Mouse (Mus musculus) forebrain, embryonic 12.5 days (tissue): ENCODE results near the gene Rbp1. TPM values are rescaled to one million over a fixed set of nuclear protein-coding genes. Genes with fewer than 3 reads are reported as not detected.
A peak's percentile ranks its signal among the peaks of the same experiment; 100 is the strongest.

Experiments
- ATAC-seq: fragments of 200-750 bp; cut with Nextera tagmentation; 2 replicates; pipeline ENCODE4 v1.8.0; 2017; ENCODE audit warnings: moderate TSS enrichment; ENCODE audit not compliant: low FRiP score
- H3K27ac ChIP-seq: fragments of 300-500 bp; sonication (generic); 2 replicates; pipeline ENCODE4 v1.5.1; 2016; ENCODE audit warnings: mild to moderate bottlenecking
- H3K27me3 ChIP-seq: fragments of 300-500 bp; sonication (generic); 2 replicates; pipeline ENCODE4 v1.6.1; 2016; ENCODE audit warnings: mild to moderate bottlenecking
- H3K36me3 ChIP-seq: fragments of 300-500 bp; sonication (generic); replicated peaks from 2 replicates; pipeline ENCODE4 v1.6.1; 2016; ENCODE audit warnings: mild to moderate bottlenecking
- H3K4me1 ChIP-seq: fragments of 300-500 bp; sonication (generic); 2 replicates; pipeline ENCODE4 v1.6.1; 2016
- H3K4me2 ChIP-seq: fragments of 300-500 bp; sonication (generic); 2 replicates; pipeline ENCODE4 v1.6.1; 2016; ENCODE audit warnings: mild to moderate bottlenecking, moderate library complexity
- H3K4me3 ChIP-seq: fragments of 300-500 bp; sonication (generic); replicated peaks from 2 replicates; pipeline ENCODE4 v1.5.1; 2016; ENCODE audit warnings: mild to moderate bottlenecking
- H3K9ac ChIP-seq: fragments of 300-500 bp; sonication (generic); 2 replicates; pipeline ENCODE4 v1.6.1; 2016; ENCODE audit warnings: mild to moderate bottlenecking
- H3K9me3 ChIP-seq: fragments of 300-500 bp; sonication (generic); 2 replicates; pipeline ENCODE4 v1.6.1; 2016
- WGBS: fragments of 180-500 bp; shearing (Covaris S2); methylation state at CpG from one replicate; pipeline ENCODE4 v1.1.7; 2016; 5-methylcytosine and 5-hydroxymethylcytosine counted together
- polyA plus RNA-seq: library from polyadenylated mRNA; unstranded; fragments of >200 nt; fragmentation: Nextera tagmentation; extraction: Ambion mirVana; gene quantifications from 2 replicates; pipeline ENCODE4 v1.2.1, GENCODE M21; 2016

Gene Rbp1
- polyA plus RNA-seq, 1 experiment from 2014 or later = 42.9 TPM

- no peaks in the 10 kb centered on the region for H3K36me3 ChIP-seq
- no peak overlapping the region for H3K9ac ChIP-seq
- H3K9me3 ChIP-seq = no peaks in the 10 kb centered on the region
- H3K4me2 ChIP-seq = 0 out of 2 replicates have a peak overlapping the region, but pooled peaks have one; percentile 10
- peaks cover 53% of the 10 kb centered on the region for H3K4me1 ChIP-seq
- H3K27ac ChIP-seq = no peak overlapping the region
- WGBS = 72% methylated on average over 8 of the region's 8 CpGs
- no peak overlapping the region for H3K4me3 ChIP-seq
- no peak for ATAC-seq
- H3K27me3 ChIP-seq = peaks cover 65% of the 10 kb centered on the region
These were observed 6.0 kb downstream of the Rbp1 start for GRCm38 (mm10) chr9:98428783-98429182.

GRCm38 (mm10) chr9:98429806-98430205, 7.0 kb downstream of the Rbp1 start:
- ATAC-seq = no peak
- Histone ChIP-seq H3K27ac (0 out of 2 replicates have a peak overlapping the region, but pooled peaks have one; percentile 25), H3K27me3 (peaks cover 66% of the 10 kb centered on the region), H3K4me3 (no peak overlapping the region), H3K36me3 (no peaks in the 10 kb centered on the region), H3K9ac (no peak overlapping the region), H3K4me2 (no peak overlapping the region; the same call in 1 of the 2 replicates), H3K4me1 (peaks cover 48% of the 10 kb centered on the region), H3K9me3 (no peaks in the 10 kb centered on the region)
- 8% methylated on average over 7 of the region's 7 CpGs for WGBS

- Histone ChIP-seq H3K4me3 (no peak overlapping the region), H3K4me2 (no peak overlapping the region), H3K4me1 (peaks cover 42% of the 10 kb centered on the region), H3K9me3 (no peaks in the 10 kb centered on the region), H3K27ac (no peak overlapping the region), H3K36me3 (no peaks in the 10 kb centered on the region), H3K9ac (no peak overlapping the region), H3K27me3 (peaks cover 62% of the 10 kb centered on the region)
- 78% methylated on average over 3 of the region's 3 CpGs for WGBS
- no peak for ATAC-seq
These were observed 7.8 kb downstream of the Rbp1 start for GRCm38 (mm10) chr9:98430528-98430927.

- H3K4me1 ChIP-seq = peaks cover 23% of the 10 kb centered on the region
- H3K9ac ChIP-seq = no peak overlapping the region
- no peak overlapping the region for H3K4me3 ChIP-seq
- no peak for ATAC-seq
- no peaks in the 10 kb centered on the region for H3K9me3 ChIP-seq
- H3K27me3 ChIP-seq = peaks cover 73% of the 10 kb centered on the region
- 21% methylated on average over 2 of the region's 2 CpGs for WGBS
- H3K4me2 ChIP-seq = no peak overlapping the region
- no peak overlapping the region for H3K27ac ChIP-seq
- H3K36me3 ChIP-seq = no peaks in the 10 kb centered on the region
These were observed 10.3 kb downstream of the Rbp1 start for GRCm38 (mm10) chr9:98433021-98433420.

GRCm38 (mm10) chr9:98433956-98434588, 11.3 kb downstream of the Rbp1 start:
- no peak overlapping the region for H3K27ac ChIP-seq
- H3K36me3 ChIP-seq = no peaks in the 10 kb centered on the region
- H3K4me3 ChIP-seq = no peak overlapping the region
- peaks cover 22% of the 10 kb centered on the region for H3K4me1 ChIP-seq
- no peaks in the 10 kb centered on the region for H3K9me3 ChIP-seq
- 27% methylated on average over 4 of the region's 4 CpGs for WGBS
- H3K27me3 ChIP-seq = peaks cover 66% of the 10 kb centered on the region
- H3K9ac ChIP-seq = no peak overlapping the region
- ATAC-seq = no peak
- H3K4me2 ChIP-seq = no peak overlapping the region

- Histone ChIP-seq H3K4me3 (no peak overlapping the region), H3K4me1 (peaks cover 12% of the 10 kb centered on the region), H3K4me2 (no peak overlapping the region), H3K9ac (no peak overlapping the region), H3K27ac (no peak overlapping the region), H3K27me3 (peaks cover 63% of the 10 kb centered on the region), H3K36me3 (no peaks in the 10 kb centered on the region), H3K9me3 (no peaks in the 10 kb centered on the region)
- 82% methylated on average over 4 of the region's 4 CpGs for WGBS
- ATAC-seq = no peak
These were observed 15.1 kb downstream of the Rbp1 start for GRCm38 (mm10) chr9:98437819-98438218.

GRCm38 (mm10) chr9:98439091-98439490, 16.3 kb downstream of the Rbp1 start:
- Histone ChIP-seq H3K27ac (no peak overlapping the region), H3K27me3 (peaks cover 52% of the 10 kb centered on the region), H3K36me3 (no peaks in the 10 kb centered on the region), H3K4me2 (no peak overlapping the region), H3K9me3 (no peaks in the 10 kb centered on the region), H3K4me1 (no peaks in the 10 kb centered on the region; the same call in 1 of the 2 replicates), H3K4me3 (no peak overlapping the region), H3K9ac (no peak overlapping the region)
- 60% methylated on average over 3 of the region's 3 CpGs for WGBS
- no peak for ATAC-seq

GRCm38 (mm10) chr9:98442638-98443037, 19.9 kb downstream of the Rbp1 start:
- Histone ChIP-seq H3K9me3 (no peaks in the 10 kb centered on the region), H3K4me3 (no peak overlapping the region), H3K4me1 (no peaks in the 10 kb centered on the region; the same call in 1 of the 2 replicates), H3K27me3 (peaks cover 32% of the 10 kb centered on the region), H3K4me2 (no peak overlapping the region), H3K9ac (no peak overlapping the region), H3K27ac (no peak overlapping the region), H3K36me3 (no peaks in the 10 kb centered on the region)
- 36% methylated on average over 5 of the region's 5 CpGs for WGBS
- ATAC-seq = no peak

GRCm38 (mm10) chr9:98445359-98446149, 22.8 kb downstream of the Rbp1 start:
- H3K36me3 ChIP-seq = no peaks in the 10 kb centered on the region
- no peak overlapping the region for H3K4me3 ChIP-seq
- H3K27ac ChIP-seq = no peak overlapping the region
- peaks cover 3% of the 10 kb centered on the region; the same call in 1 of the 2 replicates for H3K4me1 ChIP-seq
- WGBS = 83% methylated on average over 9 of the region's 9 CpGs
- no peaks in the 10 kb centered on the region for H3K9me3 ChIP-seq
- H3K9ac ChIP-seq = no peak overlapping the region
- peaks cover 21% of the 10 kb centered on the region; the same call in 1 of the 2 replicates for H3K27me3 ChIP-seq
- no peak overlapping the region for H3K4me2 ChIP-seq
- no peak for ATAC-seq

- no peaks in the 10 kb centered on the region for H3K27me3 ChIP-seq
- no peaks in the 10 kb centered on the region for H3K9me3 ChIP-seq
- WGBS = 83% methylated on average over 1 of the region's 1 CpGs
- H3K27ac ChIP-seq = no peak overlapping the region
- no peak for ATAC-seq
- H3K9ac ChIP-seq = no peak overlapping the region
- H3K4me2 ChIP-seq = no peak overlapping the region
- peaks cover 3% of the 10 kb centered on the region; the same call in 1 of the 2 replicates for H3K4me1 ChIP-seq
- H3K4me3 ChIP-seq = no peak overlapping the region
- H3K36me3 ChIP-seq = no peaks in the 10 kb centered on the region
These were observed 28.2 kb downstream of the Rbp1 start for GRCm38 (mm10) chr9:98450976-98451375.

- no peaks in the 10 kb centered on the region for H3K9me3 ChIP-seq
- no peak overlapping the region for H3K27ac ChIP-seq
- H3K27me3 ChIP-seq = no peaks in the 10 kb centered on the region
- no peaks in the 10 kb centered on the region for H3K4me1 ChIP-seq
- no peak for ATAC-seq
- no peak overlapping the region for H3K4me3 ChIP-seq
- WGBS = 83% methylated on average over 2 of the region's 2 CpGs
- H3K4me2 ChIP-seq = no peak overlapping the region
- H3K36me3 ChIP-seq = no peaks in the 10 kb centered on the region
- H3K9ac ChIP-seq = no peak overlapping the region
These were observed 43.9 kb downstream of the Rbp1 start for GRCm38 (mm10) chr9:98466709-98467108.

- H3K4me2 ChIP-seq = no peak overlapping the region
- 80% methylated on average over 2 of the region's 2 CpGs for WGBS
- H3K9me3 ChIP-seq = no peaks in the 10 kb centered on the region
- no peaks in the 10 kb centered on the region for H3K36me3 ChIP-seq
- no peak overlapping the region for H3K4me3 ChIP-seq
- no peaks in the 10 kb centered on the region for H3K4me1 ChIP-seq
- ATAC-seq = no peak
- no peak overlapping the region for H3K27ac ChIP-seq
- no peak overlapping the region for H3K9ac ChIP-seq
- H3K27me3 ChIP-seq = no peaks in the 10 kb centered on the region
These were observed 57.5 kb downstream of the Rbp1 start for GRCm38 (mm10) chr9:98480172-98480749.
